Mouse (Mus musculus) frontal cortex, postnatal 10 days (tissue): ENCODE results near the gene Acss2.
A peak's percentile ranks its signal among the peaks of the same experiment; 100 is the strongest.
"Not testable (repeated sequence)": the region's sequence is repeated elsewhere in the genome, so short reads cannot be mapped to it uniquely, and the experiment has no call there.

Experiments
- DNase-seq, 2 experiments: peaks; one replicate each; pipeline ENCODE4 v3.0.0; 2022; ENCODE audit warnings: low spot score in 2 of 2, mixed read lengths in 1 of 2

Gene Acss2

DNA sequence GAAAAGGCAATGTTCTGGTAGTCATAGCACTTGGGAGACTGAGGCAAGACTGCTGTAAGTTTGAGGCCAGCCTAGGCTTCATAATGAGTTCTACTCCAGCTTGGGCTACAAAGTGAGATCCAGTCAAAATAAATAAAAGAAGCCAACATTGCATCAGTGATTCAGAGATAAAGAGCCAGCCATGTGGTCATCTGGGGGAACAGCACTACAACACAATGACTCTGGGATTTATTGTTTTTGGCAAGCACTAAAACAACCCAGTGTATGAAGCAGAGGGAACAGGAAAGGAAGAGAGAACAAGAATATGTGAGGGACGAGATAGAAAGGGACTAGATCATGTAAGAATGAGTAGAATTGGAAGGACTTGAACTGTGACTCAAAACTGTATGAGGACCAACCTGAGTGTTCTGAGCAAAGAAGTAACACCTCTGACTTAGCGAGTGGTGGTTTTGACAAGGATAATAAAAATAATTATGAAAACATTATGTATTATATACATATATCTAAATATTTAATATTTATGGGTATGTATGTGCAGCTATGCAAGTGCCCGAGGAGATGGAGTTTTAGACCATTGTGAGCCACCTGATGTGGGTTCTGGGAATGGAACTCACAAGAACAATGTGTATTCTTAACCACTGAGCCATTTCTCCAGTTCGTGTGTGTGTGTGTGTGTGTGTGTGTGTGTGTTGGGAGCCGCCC is 20.2 kb downstream of the Acss2 start:
- no peak for DNase-seq

GRCm38 (mm10) chr2:155538463-155539057 is 20.8 kb downstream of the Acss2 start:
- not testable (repeated sequence) for DNase-seq

GRCm38 (mm10) chr2:155539696-155540095 is 21.9 kb downstream of the Acss2 start:
- no peak for DNase-seq

DNA sequence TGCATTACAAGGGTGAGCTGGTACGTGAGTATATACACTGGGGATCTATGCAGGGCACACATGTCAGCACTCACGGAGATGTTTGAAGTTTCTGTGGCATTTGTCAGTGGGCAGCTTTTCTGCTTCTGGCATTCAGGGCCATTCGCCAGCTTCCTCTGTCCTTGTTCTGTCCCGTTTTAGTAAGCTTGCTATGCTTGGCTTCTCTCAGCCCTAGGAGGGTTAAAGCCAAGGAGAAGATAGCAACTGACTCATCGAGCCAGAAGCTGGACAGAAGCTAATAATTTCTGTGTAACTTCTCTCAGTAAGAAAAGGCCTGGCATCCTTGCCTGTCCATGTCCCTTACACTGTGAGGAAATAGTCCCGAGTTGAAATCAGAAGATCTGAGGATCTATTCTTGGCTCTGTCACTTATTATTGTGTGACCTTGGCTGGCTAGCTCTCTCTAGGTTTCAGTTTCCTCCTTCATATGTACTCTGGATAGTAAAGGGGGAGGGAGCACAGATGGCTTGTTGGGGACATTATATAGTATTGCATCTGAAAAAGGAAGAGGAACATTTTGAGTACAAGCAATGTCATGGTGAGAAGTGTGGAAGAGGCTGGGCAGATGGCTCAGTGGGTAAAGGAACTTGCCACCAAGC is 23.2 kb downstream of the Acss2 start:
- no peak for DNase-seq

DNA sequence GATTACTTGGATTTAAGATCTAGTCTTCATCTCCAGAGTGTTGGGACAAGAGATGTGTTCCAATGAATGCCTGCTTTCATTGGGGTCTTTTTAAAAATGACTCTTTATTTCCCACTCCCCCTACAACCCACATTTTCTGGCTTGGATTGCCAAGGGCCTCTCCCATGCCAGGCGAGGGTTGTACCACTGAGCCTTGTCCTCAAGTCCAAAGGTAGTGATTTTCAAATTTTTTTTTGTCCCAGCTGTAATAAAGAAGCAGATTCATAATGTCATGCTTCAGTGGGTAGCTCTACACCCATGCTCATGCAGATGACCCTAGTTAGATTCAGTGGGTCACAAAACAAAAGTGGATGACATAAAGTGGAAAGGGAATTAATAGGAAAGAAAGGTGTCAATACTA is 29.2 kb downstream of the Acss2 start:
- DNase-seq = no peak

DNA sequence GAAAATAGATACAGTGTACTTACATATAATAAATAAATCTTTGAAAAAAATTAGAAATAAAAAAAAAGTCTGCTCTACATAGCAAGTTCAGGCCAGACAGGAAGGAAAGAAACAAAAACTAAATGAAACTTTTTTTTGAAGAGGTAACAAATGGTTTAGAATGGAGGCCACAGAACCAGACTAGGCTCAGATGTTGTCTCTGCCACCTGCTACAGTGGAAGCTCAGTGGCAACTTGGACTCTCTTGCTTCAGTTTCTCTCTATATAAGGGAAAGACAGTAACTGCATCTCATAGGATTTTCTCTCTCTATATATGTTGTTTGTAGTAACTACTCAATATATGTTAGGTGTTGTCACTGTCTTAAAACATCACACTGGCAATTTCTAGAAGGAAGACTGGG is 34.6 kb downstream of the Acss2 start:
- DNase-seq = no peak

- no peak for DNase-seq
Observed at GRCm38 (mm10) chr2:155552949-155553354, 35.2 kb downstream of the Acss2 start.

DNA sequence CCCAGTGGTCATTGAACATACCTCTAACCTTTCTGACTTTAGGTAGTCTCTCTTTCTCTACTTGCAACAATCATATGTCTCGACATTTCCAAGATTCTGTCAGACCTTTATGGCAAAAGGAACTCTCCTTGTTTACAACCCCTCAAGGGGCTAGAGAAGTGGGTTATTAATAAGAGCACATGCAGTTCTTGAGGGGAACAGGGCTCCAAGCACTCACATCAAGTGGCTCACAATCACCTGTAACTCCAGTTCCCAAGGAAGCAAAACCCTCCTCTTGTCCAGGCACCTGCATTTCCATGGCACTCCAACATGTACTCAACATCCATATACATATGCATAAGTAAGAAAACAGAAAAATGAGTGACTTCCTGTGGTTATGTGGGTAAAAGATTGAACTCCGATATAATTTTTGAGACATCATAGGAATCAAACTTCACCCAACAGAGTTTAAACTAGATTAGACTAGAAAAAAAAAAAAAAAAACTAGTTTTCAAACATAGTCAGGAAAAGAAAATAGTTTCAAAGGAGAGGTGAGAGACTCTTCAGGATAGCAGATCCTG is 36.8 kb downstream of the Acss2 start:
- no peak for DNase-seq

DNA sequence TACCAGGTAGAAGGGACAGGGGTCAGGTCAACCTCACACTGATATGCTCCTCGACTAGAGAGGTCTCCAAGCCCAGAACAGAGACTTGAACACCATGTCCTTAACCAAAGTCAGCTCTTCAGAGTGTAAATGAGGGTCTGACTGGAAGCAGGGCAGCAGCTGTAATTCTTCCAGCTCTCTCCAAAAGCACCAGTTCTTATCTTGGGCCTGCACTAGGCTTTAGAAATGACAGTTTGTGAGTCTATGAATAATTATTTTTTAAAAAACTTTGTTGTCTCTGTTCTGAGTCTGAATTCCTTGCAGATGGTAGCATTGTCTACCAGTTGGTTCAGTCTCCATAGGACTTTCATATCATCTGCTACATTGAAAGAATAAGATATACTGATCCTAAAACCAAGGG is 44.5 kb downstream of the Acss2 start:
- DNase-seq = no peak

- no peak for DNase-seq
Observed at GRCm38 (mm10) chr2:155562934-155563333, 45.2 kb downstream of the Acss2 start.

GRCm38 (mm10) chr2:155567751-155568150 is 50.0 kb downstream of the Acss2 start:
- DNase-seq = no peak

- DNase-seq = no peak
Observed at GRCm38 (mm10) chr2:155569223-155569807, 51.6 kb downstream of the Acss2 start.

DNA sequence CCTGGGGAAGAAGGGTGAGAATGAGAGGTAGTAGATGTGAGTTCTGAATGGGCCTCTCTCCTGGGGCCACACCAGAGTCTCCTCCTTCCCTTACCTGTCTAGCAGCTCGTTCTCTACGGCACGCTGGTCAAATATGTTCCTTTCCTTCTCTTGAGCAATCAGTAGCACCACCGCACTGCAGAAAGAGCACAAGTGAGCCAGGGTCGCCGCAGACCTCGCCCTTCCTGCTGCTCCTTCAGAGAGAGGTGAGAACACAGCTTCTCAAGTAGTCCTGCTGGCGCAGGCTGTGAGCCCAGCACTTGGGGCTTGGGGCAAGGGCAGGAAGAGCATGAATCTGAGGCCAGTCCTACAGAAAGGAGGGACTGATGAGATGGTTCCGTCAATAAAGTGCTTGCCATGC is 55.3 kb downstream of the Acss2 start:
- DNase-seq = no peak

DNA sequence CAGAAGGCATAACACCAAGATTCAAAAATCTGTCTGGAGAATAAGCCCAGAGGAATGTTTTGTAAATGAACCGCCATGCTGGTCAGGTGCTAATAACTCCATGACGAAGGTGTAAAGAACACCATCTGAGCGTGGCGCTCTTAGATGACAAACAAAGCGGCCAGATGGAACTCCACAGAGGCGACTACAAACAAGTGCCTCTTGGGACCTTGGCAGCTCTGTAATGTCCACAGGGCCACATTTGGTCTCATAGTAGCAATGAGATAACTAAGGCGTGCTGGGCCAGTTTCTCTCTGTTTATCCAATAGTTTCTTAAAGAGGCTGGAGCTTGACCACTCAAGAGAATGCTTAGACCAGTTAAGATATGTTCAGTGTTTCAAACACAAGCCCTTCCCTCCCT is 56.2 kb downstream of the Acss2 start:
- DNase-seq = no peak

DNA sequence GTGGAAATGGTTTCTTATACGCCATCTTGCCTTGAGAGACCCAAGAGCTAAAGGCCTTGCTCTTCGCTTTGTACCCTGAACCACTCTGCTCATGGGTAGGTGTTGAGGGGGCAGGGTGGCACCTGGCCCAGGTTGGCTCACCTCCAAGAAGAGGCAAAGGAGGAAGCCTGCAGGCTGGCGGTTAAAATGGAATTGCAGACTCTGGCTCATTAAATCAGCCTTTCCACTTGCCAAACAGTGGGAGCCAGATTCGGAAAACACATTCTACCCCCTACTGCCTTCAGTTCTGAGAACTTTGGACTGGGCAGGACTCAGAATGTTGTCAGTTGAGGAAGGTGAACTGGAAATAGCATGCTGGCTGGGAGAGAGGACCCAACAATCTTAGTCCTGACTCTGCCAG is 57.0 kb downstream of the Acss2 start:
- no peak for DNase-seq

- no peak for DNase-seq
Observed at GRCm38 (mm10) chr2:155576656-155577055, 58.9 kb downstream of the Acss2 start.

- DNase-seq = no peak
Observed at GRCm38 (mm10) chr2:155580331-155580730, 62.6 kb downstream of the Acss2 start.

- DNase-seq = no peak
Observed at GRCm38 (mm10) chr2:155582384-155582995, 64.7 kb downstream of the Acss2 start.

GRCm38 (mm10) chr2:155582996-155583395 is 65.2 kb downstream of the Acss2 start:
- no peak for DNase-seq

DNA sequence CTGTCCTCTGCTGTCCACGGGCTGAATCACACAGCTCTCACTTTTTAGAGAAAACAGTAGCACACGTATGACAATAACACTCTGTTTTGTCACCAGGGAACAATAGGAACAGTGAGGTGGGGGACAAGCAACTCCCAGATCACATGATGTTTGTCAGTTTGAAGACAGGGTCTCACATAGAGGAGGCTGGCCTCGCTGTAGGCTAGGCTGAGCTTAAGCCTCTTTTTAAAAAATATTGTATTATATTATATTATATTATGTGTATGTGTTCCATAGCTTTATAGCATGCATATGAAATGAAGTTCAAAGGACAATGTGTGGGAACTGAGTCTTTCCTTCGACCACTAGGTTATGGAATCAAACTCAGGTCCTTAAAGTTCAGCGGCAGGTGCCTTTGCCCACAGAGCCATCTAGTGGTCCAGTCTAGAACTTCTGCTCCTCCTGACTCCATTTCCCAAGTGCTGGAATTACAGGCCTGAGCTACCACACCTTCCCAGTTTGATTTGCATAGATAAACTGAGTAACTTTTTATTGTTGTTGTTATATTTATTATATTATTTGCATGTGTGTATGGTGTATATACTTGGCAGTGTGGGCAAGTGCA is 66.3 kb downstream of the Acss2 start:
- peak in 1 of 2 experiments; percentile 31 for DNase-seq

DNA sequence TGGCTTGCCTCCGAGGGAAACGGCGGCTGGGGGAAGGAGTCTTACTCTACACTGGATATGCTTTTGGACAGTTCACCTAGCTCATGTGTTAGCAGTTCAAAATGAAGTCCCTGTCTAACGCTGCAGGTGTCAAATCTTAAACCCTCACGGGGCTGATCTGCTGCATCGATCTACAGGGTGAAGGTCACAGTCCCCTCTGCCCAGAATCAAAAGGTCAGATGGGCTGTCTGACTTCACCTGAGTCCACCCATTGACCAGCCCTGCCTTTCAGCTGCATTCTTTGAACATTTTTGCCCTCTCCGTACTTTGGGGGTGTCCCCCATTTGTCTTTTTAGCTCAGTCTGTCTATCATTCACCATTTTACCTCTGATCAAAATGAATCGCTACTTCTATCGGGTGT is 67.3 kb downstream of the Acss2 start:
- no peak for DNase-seq

GRCm38 (mm10) chr2:155585486-155585885 is 67.7 kb downstream of the Acss2 start:
- DNase-seq = no peak
